Mouse (Mus musculus): ENCODE results near the gene Hamp.

- no peak for TF ChIP-seq POLR2A (IDR thresholded peaks at IDR 0.05; ENCODE audit: low read depth, low read length)
- no peak for TF ChIP-seq CTCF (IDR thresholded peaks at IDR 0.05; ENCODE audit: extremely low read depth, insufficient read depth, insufficient read length, insufficient replicate concordance)
Observed at GRCm38 (mm10) chr7:30908992-30909431, 34.8 kb downstream of the Hamp start.

Measured in spleen, adult 2 months (tissue).